Mouse (Mus musculus) forebrain, embryonic 13.5 days (tissue): ENCODE data around the gene Man1c1. TPM values are rescaled to one million over a fixed set of nuclear protein-coding genes. Genes with fewer than 3 reads are reported as not detected.

Experiments
- ATAC-seq: fragments of 200-750 bp; cut with Nextera tagmentation; 2 replicates; pipeline ENCODE4 v1.8.0; 2017
- H3K27ac ChIP-seq: fragments of 300-500 bp; sonication (generic); 2 replicates; pipeline ENCODE4 v1.5.1; 2015; ENCODE audit warnings: inconsistent platforms, mild to moderate bottlenecking, moderate library complexity
- H3K27me3 ChIP-seq: fragments of 300-500 bp; sonication (generic); 2 replicates; pipeline ENCODE4 v1.6.1; 2015; ENCODE audit warnings: mild to moderate bottlenecking, inconsistent platforms
- H3K36me3 ChIP-seq: fragments of 300-500 bp; sonication (generic); 2 replicates; pipeline ENCODE4 v1.6.1; 2015; ENCODE audit warnings: mild to moderate bottlenecking, inconsistent platforms; ENCODE audit not compliant: poor library complexity, severe bottlenecking
- H3K4me1 ChIP-seq: fragments of 300-500 bp; sonication (generic); 2 replicates; pipeline ENCODE4 v1.6.1; 2015; ENCODE audit warnings: inconsistent platforms
- H3K4me2 ChIP-seq: fragments of 300-500 bp; sonication (generic); 2 replicates; pipeline ENCODE4 v1.6.1; 2015; ENCODE audit warnings: inconsistent platforms, mild to moderate bottlenecking, moderate library complexity
- H3K4me3 ChIP-seq: fragments of 300-500 bp; sonication (generic); 2 replicates; pipeline ENCODE4 v1.5.1; 2015; ENCODE audit warnings: mild to moderate bottlenecking, inconsistent platforms
- H3K9ac ChIP-seq: fragments of 300-500 bp; sonication (generic); 2 replicates; pipeline ENCODE4 v1.6.1; 2015; ENCODE audit warnings: mild to moderate bottlenecking, inconsistent platforms
- H3K9me3 ChIP-seq: fragments of 300-500 bp; sonication (generic); replicated peaks from 2 replicates; pipeline ENCODE4 v1.6.1; 2016; ENCODE audit warnings: inconsistent platforms
- WGBS: fragments of 180-500 bp; shearing (Covaris S2); methylation state at CpG from one replicate; pipeline ENCODE4 v1.1.7; 2015; 5-methylcytosine and 5-hydroxymethylcytosine counted together
- polyA plus RNA-seq: library from polyadenylated mRNA; unstranded; fragments of >200 nt; fragmentation: Nextera tagmentation; extraction: Ambion mirVana; gene quantifications from 2 replicates; pipeline ENCODE4 v1.2.1, GENCODE M21; 2015

The Man1c1 gene
- polyA plus RNA-seq, 1 experiment from 2014 or later = 1.6 TPM

GRCm38 (mm10) chr4:134740186-134740585 lies 36.1 kb upstream of the Man1c1 start:
- no peaks in the 10 kb centered on the region for H3K9me3 ChIP-seq
- H3K9ac ChIP-seq = no peak overlapping the region
- no peak overlapping the region for H3K27ac ChIP-seq
- no peak overlapping the region for H3K4me3 ChIP-seq
- no peaks in the 10 kb centered on the region for H3K36me3 ChIP-seq
- 95% methylated on average over 4 of the region's 4 CpGs for WGBS
- no peak for ATAC-seq
- no peak overlapping the region for H3K4me2 ChIP-seq
- peaks cover 13% of the 10 kb centered on the region; the same call in 1 of the 2 replicates for H3K27me3 ChIP-seq
- H3K4me1 ChIP-seq = peaks cover 18% of the 10 kb centered on the region

- Histone ChIP-seq H3K9ac (no peak overlapping the region), H3K9me3 (no peaks in the 10 kb centered on the region), H3K27me3 (peaks cover 13% of the 10 kb centered on the region; the same call in 1 of the 2 replicates), H3K4me1 (peaks cover 18% of the 10 kb centered on the region), H3K27ac (no peak overlapping the region), H3K4me3 (no peak overlapping the region), H3K4me2 (no peak overlapping the region), H3K36me3 (no peaks in the 10 kb centered on the region)
- no peak for ATAC-seq
- WGBS = 78% methylated on average over 3 of the region's 3 CpGs
Measured at GRCm38 (mm10) chr4:134739530-134739929, 35.4 kb upstream of the Man1c1 start.

GRCm38 (mm10) chr4:134737365-134737910 lies 33.3 kb upstream of the Man1c1 start:
- no peak overlapping the region for H3K4me2 ChIP-seq
- no peak for ATAC-seq

GRCm38 (mm10) chr4:134736147-134736546 lies 32.1 kb upstream of the Man1c1 start:
- WGBS = 80% methylated on average over 7 of the region's 7 CpGs
- H3K9ac ChIP-seq = no peak overlapping the region

More at GRCm38 (mm10) chr4:134737365-134737910, 33.3 kb upstream of the Man1c1 start:
- Histone ChIP-seq H3K27me3 (peaks cover 13% of the 10 kb centered on the region; the same call in 1 of the 2 replicates), H3K4me1 (peaks cover 13% of the 10 kb centered on the region), H3K9me3 (no peaks in the 10 kb centered on the region), H3K4me3 (no peak overlapping the region), H3K27ac (no peak overlapping the region), H3K36me3 (no peaks in the 10 kb centered on the region), H3K9ac (0 out of 2 replicates have a peak overlapping the region, but pooled peaks have one; percentile 37)
- WGBS = 46% methylated on average over 14 of the region's 14 CpGs

GRCm38 (mm10) chr4:134734629-134735081 lies 30.6 kb upstream of the Man1c1 start:
- Histone ChIP-seq H3K4me2 (no peak overlapping the region), H3K27me3 (peaks cover 19% of the 10 kb centered on the region), H3K4me3 (no peak overlapping the region), H3K9me3 (no peaks in the 10 kb centered on the region), H3K27ac (no peak overlapping the region), H3K4me1 (peaks cover 26% of the 10 kb centered on the region), H3K36me3 (no peaks in the 10 kb centered on the region), H3K9ac (no peak overlapping the region)
- ATAC-seq = no peak
- 71% methylated on average over 9 of the region's 9 CpGs for WGBS

More at GRCm38 (mm10) chr4:134736147-134736546, 32.1 kb upstream of the Man1c1 start:
- no peaks in the 10 kb centered on the region for H3K9me3 ChIP-seq
- no peak overlapping the region for H3K4me3 ChIP-seq
- H3K4me2 ChIP-seq = no peak overlapping the region
- H3K4me1 ChIP-seq = peaks cover 13% of the 10 kb centered on the region
- peaks cover 19% of the 10 kb centered on the region for H3K27me3 ChIP-seq
- no peaks in the 10 kb centered on the region for H3K36me3 ChIP-seq
- no peak for ATAC-seq
- H3K27ac ChIP-seq = no peak overlapping the region

- Histone ChIP-seq H3K4me1 (peaks cover 29% of the 10 kb centered on the region), H3K4me2 (no peak overlapping the region), H3K9me3 (no peaks in the 10 kb centered on the region), H3K9ac (no peak overlapping the region), H3K4me3 (no peak overlapping the region), H3K36me3 (no peaks in the 10 kb centered on the region), H3K27me3 (peaks cover 19% of the 10 kb centered on the region), H3K27ac (no peak overlapping the region)
- WGBS = 6% methylated on average over 13 of the region's 13 CpGs
- peak; percentile 30; the same call in 1 of the 2 replicates for ATAC-seq
Measured at GRCm38 (mm10) chr4:134734038-134734628, 30.0 kb upstream of the Man1c1 start.

- ATAC-seq = no peak
- Histone ChIP-seq H3K9me3 (no peaks in the 10 kb centered on the region), H3K4me3 (no peak overlapping the region), H3K4me1 (peaks cover 29% of the 10 kb centered on the region), H3K36me3 (no peaks in the 10 kb centered on the region), H3K9ac (no peak overlapping the region), H3K27ac (no peak overlapping the region), H3K4me2 (no peak overlapping the region), H3K27me3 (peaks cover 15% of the 10 kb centered on the region)
- WGBS = 50% methylated on average over 9 of the region's 9 CpGs
Measured at GRCm38 (mm10) chr4:134733371-134733770, 29.3 kb upstream of the Man1c1 start.

GRCm38 (mm10) chr4:134730106-134730505 lies 26.0 kb upstream of the Man1c1 start:
- 3% methylated on average over 8 of the region's 8 CpGs for WGBS
- H3K4me2 ChIP-seq = peak overlapping the region; percentile 27
- peak; percentile 65; the same call in 1 of the 2 replicates for ATAC-seq

GRCm38 (mm10) chr4:134725735-134726345 lies 21.8 kb upstream of the Man1c1 start:
- no peaks in the 10 kb centered on the region for H3K36me3 ChIP-seq
- H3K9me3 ChIP-seq = no peaks in the 10 kb centered on the region
- 71% methylated on average over 13 of the region's 13 CpGs for WGBS
- no peak overlapping the region for H3K27ac ChIP-seq
- H3K4me1 ChIP-seq = peaks cover 15% of the 10 kb centered on the region
- no peak overlapping the region for H3K4me2 ChIP-seq
- H3K9ac ChIP-seq = no peak overlapping the region
- no peak overlapping the region for H3K4me3 ChIP-seq
- ATAC-seq = no peak
- no peaks in the 10 kb centered on the region for H3K27me3 ChIP-seq

More at GRCm38 (mm10) chr4:134730106-134730505, 26.0 kb upstream of the Man1c1 start:
- peaks cover 16% of the 10 kb centered on the region for H3K4me1 ChIP-seq
- no peak overlapping the region; the same call in 1 of the 2 replicates for H3K27ac ChIP-seq
- H3K9ac ChIP-seq = no peak overlapping the region
- no peaks in the 10 kb centered on the region for H3K9me3 ChIP-seq
- H3K4me3 ChIP-seq = no peak overlapping the region
- H3K36me3 ChIP-seq = no peaks in the 10 kb centered on the region
- peaks cover 5% of the 10 kb centered on the region; the same call in 1 of the 2 replicates for H3K27me3 ChIP-seq

GRCm38 (mm10) chr4:134724974-134725373 lies 20.9 kb upstream of the Man1c1 start:
- no peak for ATAC-seq
- no peak overlapping the region for H3K9ac ChIP-seq
- 60% methylated on average over 4 of the region's 4 CpGs for WGBS

GRCm38 (mm10) chr4:134723251-134723650 lies 19.2 kb upstream of the Man1c1 start:
- Histone ChIP-seq H3K4me3 (no peak overlapping the region), H3K27me3 (no peaks in the 10 kb centered on the region), H3K27ac (no peak overlapping the region), H3K36me3 (no peaks in the 10 kb centered on the region), H3K4me2 (no peak overlapping the region), H3K9ac (no peak overlapping the region), H3K9me3 (no peaks in the 10 kb centered on the region), H3K4me1 (no peaks in the 10 kb centered on the region)
- ATAC-seq = no peak
- WGBS = 60% methylated on average over 3 of the region's 3 CpGs

More at GRCm38 (mm10) chr4:134724974-134725373, 20.9 kb upstream of the Man1c1 start:
- Histone ChIP-seq H3K36me3 (no peaks in the 10 kb centered on the region), H3K27me3 (no peaks in the 10 kb centered on the region), H3K27ac (no peak overlapping the region), H3K4me1 (peaks cover 6% of the 10 kb centered on the region), H3K9me3 (no peaks in the 10 kb centered on the region), H3K4me3 (no peak overlapping the region), H3K4me2 (no peak overlapping the region)

GRCm38 (mm10) chr4:134721076-134721475 lies 17.0 kb upstream of the Man1c1 start:
- no peak for ATAC-seq
- 91% methylated on average over 6 of the region's 6 CpGs for WGBS
- Histone ChIP-seq H3K9ac (no peak overlapping the region), H3K4me3 (no peak overlapping the region), H3K4me1 (no peaks in the 10 kb centered on the region), H3K4me2 (no peak overlapping the region), H3K36me3 (no peaks in the 10 kb centered on the region), H3K27ac (no peak overlapping the region), H3K27me3 (no peaks in the 10 kb centered on the region), H3K9me3 (no peaks in the 10 kb centered on the region)
